Mouse (Mus musculus) CH12.LX (cell line): ENCODE results near the gene Ahnak. TPM values are rescaled to one million over a fixed set of nuclear protein-coding genes. Genes with fewer than 3 reads are reported as not detected.

ENCODE experiments used
- DNase-seq: peaks from one replicate; pipeline ENCODE4 v3.0.0-alpha.2; 2013; ENCODE audit errors: extremely low read depth
- H3K27ac ChIP-seq: 2 replicates; pipeline ENCODE4 v1.5.1; 2012; ENCODE audit warnings: low read depth, mild to moderate bottlenecking, control low read depth, moderate library complexity; ENCODE audit not compliant: insufficient read depth
- H3K27me3 ChIP-seq: replicated peaks from 2 replicates; pipeline ENCODE3; 2012; ENCODE audit warnings: inconsistent platforms
- H3K36me3 ChIP-seq, 2 experiments: replicated peaks in 1 of 2; 2 replicates each; pipeline versions ENCODE3 to v1.6.1; 2012; ENCODE audit warnings: inconsistent platforms in 1 of 2, low read length in 1 of 2, mild to moderate bottlenecking in 1 of 2, mixed read lengths in 1 of 2, moderate library complexity in 1 of 2; ENCODE audit not compliant: control insufficient read depth in 1 of 2, insufficient read depth in 1 of 2
- H3K4me1 ChIP-seq, 2 experiments: 2 replicates each; pipeline ENCODE4 v1.6.1; 2012; ENCODE audit warnings: inconsistent platforms in 1 of 2, moderate library complexity in 1 of 2; ENCODE audit not compliant: insufficient read depth in 2 of 2, control insufficient read depth in 1 of 2
- H3K4me2 ChIP-seq: 2 replicates; pipeline ENCODE4 v1.6.1; 2012; ENCODE audit warnings: low read depth, mild to moderate bottlenecking, control low read depth; ENCODE audit not compliant: poor library complexity, insufficient read depth, severe bottlenecking
- H3K4me3 ChIP-seq, 3 experiments: fragments of 150-350 bp in 1 of 3; sonication (generic) in 1 of 3; replicated peaks in 1 of 3; 2 replicates each; pipeline versions ENCODE3 to v1.5.1; 2011 to 2012; ENCODE audit warnings: low read depth in 2 of 3, low read length in 2 of 3, mild to moderate bottlenecking in 2 of 3, moderate library complexity in 2 of 3, control low read depth in 1 of 3, improper control_type of control experiment in 1 of 3, inconsistent platforms in 1 of 3, mixed read lengths in 1 of 3; ENCODE audit not compliant: poor library complexity in 1 of 3
- H3K79me2 ChIP-seq: replicated peaks from 2 replicates; pipeline ENCODE4 v1.6.1; 2012; ENCODE audit warnings: mild to moderate bottlenecking, moderate library complexity; ENCODE audit not compliant: control insufficient read depth, poor library complexity, insufficient read depth, severe bottlenecking; ENCODE audit errors: extremely low read depth
- H3K9ac ChIP-seq: 2 replicates; pipeline ENCODE4 v1.6.1; 2012; ENCODE audit warnings: low read depth, mild to moderate bottlenecking, control low read depth, moderate library complexity; ENCODE audit not compliant: insufficient read depth
- H3K9me3 ChIP-seq: replicated peaks from 2 replicates; pipeline ENCODE3; 2012; ENCODE audit warnings: low read length, inconsistent platforms, mixed read lengths
- BHLHE40 ChIP-seq: IDR thresholded peaks from 2 replicates; pipeline ENCODE4 v1.6.1; 2011; ENCODE audit warnings: mild to moderate bottlenecking, low read depth, low read length, improper control_type of control experiment
- CHD2 ChIP-seq: IDR thresholded peaks from 2 replicates; pipeline ENCODE4 v1.6.1; 2011; ENCODE audit warnings: low read length, improper control_type of control experiment
- CTCF ChIP-seq, 2 experiments: IDR thresholded peaks in 1 of 2; conservative IDR thresholded peaks in 1 of 2; 2 replicates each; pipeline ENCODE4 v1.5.1; 2011 to 2012; ENCODE audit warnings: low read depth in 2 of 2, low read length in 2 of 2, improper control_type of control experiment in 1 of 2, inconsistent platforms in 1 of 2, mild to moderate bottlenecking in 1 of 2, moderate library complexity in 1 of 2
- E2F4 ChIP-seq: IDR thresholded peaks from 2 replicates; pipeline ENCODE4 v1.6.1; 2011; ENCODE audit warnings: low read depth, low read length, improper control_type of control experiment; ENCODE audit not compliant: insufficient replicate concordance
- EP300 ChIP-seq: IDR thresholded peaks from 2 replicates; pipeline ENCODE4 v1.6.1; 2011; ENCODE audit warnings: low read length, improper control_type of control experiment
- ETS1 ChIP-seq: conservative IDR thresholded peaks from 2 replicates; pipeline ENCODE4 v1.6.1; 2012; ENCODE audit warnings: low read depth, mild to moderate bottlenecking, inconsistent platforms, low read length, improper control_type of control experiment, moderate library complexity
- MAFK ChIP-seq: IDR thresholded peaks from 2 replicates; pipeline ENCODE4 v1.6.1; 2011; ENCODE audit warnings: low read length, improper control_type of control experiment; ENCODE audit not compliant: insufficient replicate concordance
- MXI1 ChIP-seq: IDR thresholded peaks from 2 replicates; pipeline ENCODE4 v1.6.1; 2011; ENCODE audit warnings: mild to moderate bottlenecking, low read depth, low read length, improper control_type of control experiment
- PAX5 ChIP-seq: IDR thresholded peaks from 2 replicates; pipeline ENCODE4 v1.6.1; 2012; ENCODE audit warnings: low read length, inconsistent platforms, mixed read lengths
- POLR2A ChIP-seq: IDR thresholded peaks from 2 replicates; pipeline ENCODE4 v1.6.1; 2011; ENCODE audit warnings: low read depth, mild to moderate bottlenecking, improper control_type of control experiment, low read length
- POLR2AphosphoS2 ChIP-seq: IDR thresholded peaks from 2 replicates; pipeline ENCODE4 v1.6.1; 2011; ENCODE audit warnings: low read depth, low read length, improper control_type of control experiment
- RAD21 ChIP-seq: IDR thresholded peaks from 2 replicates; pipeline ENCODE4 v1.6.1; 2011; ENCODE audit warnings: low read depth, mild to moderate bottlenecking, low read length, improper control_type of control experiment, moderate library complexity
- RCOR1 ChIP-seq: conservative IDR thresholded peaks from 2 replicates; pipeline ENCODE4 v1.6.1; 2012; ENCODE audit warnings: low read depth, mild to moderate bottlenecking, inconsistent platforms, low read length, improper control_type of control experiment
- SIN3A ChIP-seq: IDR thresholded peaks from 2 replicates; pipeline ENCODE4 v1.6.1; 2012; ENCODE audit warnings: low read length, improper control_type of control experiment, inconsistent platforms
- SMC3 ChIP-seq: IDR thresholded peaks from 2 replicates; pipeline ENCODE4 v1.6.1; 2011; ENCODE audit warnings: low read depth, low read length, improper control_type of control experiment
- TCF12 ChIP-seq: IDR thresholded peaks from 2 replicates; pipeline ENCODE4 v1.6.1; 2014; ENCODE audit warnings: low read depth, mild to moderate bottlenecking, inconsistent platforms, low read length, improper control_type of control experiment
- UBTF ChIP-seq: IDR thresholded peaks from 2 replicates; pipeline ENCODE4 v1.6.1; 2012; ENCODE audit warnings: low read depth, mild to moderate bottlenecking, inconsistent platforms, low read length, improper control_type of control experiment, moderate library complexity
- USF1 ChIP-seq: IDR thresholded peaks from 2 replicates; pipeline ENCODE4 v1.6.1; 2014; ENCODE audit warnings: low read depth, mild to moderate bottlenecking, inconsistent platforms, low read length, improper control_type of control experiment
- USF2 ChIP-seq: conservative IDR thresholded peaks from 2 replicates; pipeline ENCODE4 v1.6.1; 2011; ENCODE audit warnings: low read depth, low read length, improper control_type of control experiment
- ZKSCAN1 ChIP-seq: IDR thresholded peaks from 2 replicates; pipeline ENCODE4 v1.6.1; 2012; ENCODE audit warnings: low read depth, inconsistent platforms, low read length, improper control_type of control experiment, borderline replicate concordance
- dilution Hi-C: fragments of 300-500 bp; cut with MboI; formaldehyde crosslinking; loops from 2 replicates; pipeline ENCODE4 v1.14.3; 2020; ENCODE audit warnings: low sequenced_read_pairs; ENCODE audit not compliant: extremely low pct_unique_long_range_greater_than_20kb, extremely low pct_ligation_motif_present
- in situ Hi-C: fragments of 300-500 bp; cut with MboI; formaldehyde crosslinking; loops from 3 replicates; pipeline ENCODE4 v1.14.3; 2019; ENCODE audit warnings: low sequenced_read_pairs, low pct_ligation_motif_present, low pct_unique_long_range_greater_than_20kb, mixed read lengths
- polyA plus RNA-seq: library from polyadenylated mRNA; unstranded; fragments of >175 nt; gene quantifications from 2 replicates; pipeline ENCODE4 v1.2.1, GENCODE M21; 2012; ENCODE audit warnings: low read depth; ENCODE audit not compliant: insufficient read length
- total RNA-seq, 2 experiments: library from RNA; depleted of rRNA; stranded (reverse); fragments of 300-350 nt in 1 of 2; fragments of >200 nt in 1 of 2; gene quantifications; 2 replicates each; pipeline ENCODE4 v1.2.3; 2012 to 2014

The Ahnak gene
- 15.3 and 21.7 TPM in 2 replicates for total RNA-seq (2012; rRNA removed)
- total RNA-seq (2014; rRNA removed), result 1.5 and 1.7 TPM in 2 replicates
- 1.8 and 2.0 TPM in 2 replicates for polyA plus RNA-seq

GRCm38 (mm10) chr19:8989066-8989566 is at the start of gene Ahnak:
Ahnak (plus strand) TSS chr19:8989284.
- TF ChIP-seq UBTF (peak; percentile 80), MAFK (no peak), BHLHE40 (0 out of 2 replicates have a peak, but pooled peaks have one; percentile 6), SMC3 (no peak), POLR2A (peak; percentile 58), USF2 (no peak)
- in situ Hi-C loops, result no loop called here
- DNase-seq, result no peak
- H3K79me2 ChIP-seq, result peaks cover 19% of the 10 kb centered on the region
- H3K4me1 ChIP-seq, result peaks cover 35 to 75% of the 10 kb centered on the region in 2 experiments
- peak within 1 kb of the TSS; percentile 52 to 95 (median 73) for H3K4me3 ChIP-seq
- dilution Hi-C loops, result no loop called here
- H3K4me2 ChIP-seq, result peak within 1 kb of the TSS; percentile 45
- peaks cover 14% of the 10 kb centered on the region for H3K27me3 ChIP-seq
- no peaks in the 10 kb centered on the region for H3K36me3 ChIP-seq
- no peaks in the 10 kb centered on the region for H3K9me3 ChIP-seq
- peak within 1 kb of the TSS; percentile 50 for H3K27ac ChIP-seq
- H3K9ac ChIP-seq, result peak within 1 kb of the TSS; percentile 83

GRCm38 (mm10) chr19:8940526-8941133 is 48.5 kb upstream of the Ahnak start:
- H3K4me2 ChIP-seq, result peak overlapping the region; percentile 88
- DNase-seq, result no peak
- H3K9ac ChIP-seq, result peak overlapping the region; percentile 72
- no peak for TF ChIP-seq CTCF (conservative IDR thresholded peaks at IDR 0.05 in 1 of 2, IDR thresholded peaks at IDR 0.05 in 1 of 2; ENCODE audit: low read depth in 2 of 2, low read length in 2 of 2)
- TF ChIP-seq MXI1, result peak; percentile 11; the same call in 1 of the 2 replicates
- in situ Hi-C loops (no loop called here), dilution Hi-C loops (no loop called here)
- H3K27me3 ChIP-seq, result no peaks in the 10 kb centered on the region
- no peaks in the 10 kb centered on the region for H3K9me3 ChIP-seq
- peaks cover 36% of the 10 kb centered on the region for H3K79me2 ChIP-seq
- peak overlapping the region; percentile 99 for H3K27ac ChIP-seq
- H3K36me3 ChIP-seq, result peaks cover 55 to 75% of the 10 kb centered on the region in 2 experiments
- peaks cover 16 to 48% of the 10 kb centered on the region in 2 experiments for H3K4me1 ChIP-seq
- H3K4me3 ChIP-seq, result peak overlapping the region in 2 of 3 experiments; percentile 45 to 95

- peaks cover 57 to 75% of the 10 kb centered on the region in 2 experiments for H3K36me3 ChIP-seq
- TF ChIP-seq ZKSCAN1 (no peak), POLR2AphosphoS2 (no peak), EP300 (no peak), ETS1 (no peak), MXI1 (0 out of 2 replicates have a peak, but pooled peaks have one; percentile 9), CHD2 (0 out of 2 replicates have a peak, but pooled peaks have one; percentile 25), PAX5 (no peak), POLR2A (no peak), RAD21 (no peak), SIN3A (no peak), TCF12 (no peak), USF1 (no peak), BHLHE40 (no peak), RCOR1 (no peak), E2F4 (no peak)
- H3K9me3 ChIP-seq, result no peaks in the 10 kb centered on the region
- peak overlapping the region; percentile 99 for H3K27ac ChIP-seq
- in situ Hi-C loops (no loop called here), dilution Hi-C loops (no loop called here)
- H3K4me3 ChIP-seq, result peak overlapping the region in 2 of 3 experiments; percentile 45 to 95
- H3K4me2 ChIP-seq, result peak overlapping the region; percentile 88
- H3K27me3 ChIP-seq, result no peaks in the 10 kb centered on the region
- H3K79me2 ChIP-seq, result peaks cover 39% of the 10 kb centered on the region
- peaks cover 16 to 48% of the 10 kb centered on the region in 2 experiments for H3K4me1 ChIP-seq
- DNase-seq, result peak; percentile 21
- peak overlapping the region; percentile 72 for H3K9ac ChIP-seq
Observed at GRCm38 (mm10) chr19:8941136-8941514, 48.0 kb upstream of the Ahnak start.
